Mouse (Mus musculus): ENCODE results near the gene Slc29a4. TPM values are rescaled to one million over a fixed set of nuclear protein-coding genes. Genes with fewer than 3 reads are reported as not detected.

Slc29a4 gene
- total and polyA plus RNA-seq, 2 experiments from 2014 or later, result 76.4 to 104 TPM

GRCm38 (mm10) chr5:142702511-142703138 lies 10.3 kb downstream of the Slc29a4 start:
- Histone ChIP-seq H3K27me3 (ENCODE audit: insufficient read depth, low read length) (no peaks in the 10 kb centered on the region), H3K4me2 (ENCODE audit: low read depth) (peak overlapping the region; percentile 92), H3K36me3 (ENCODE audit: insufficient read depth) (peaks cover 15% of the 10 kb centered on the region), H3K9me3 (ENCODE audit: low read length) (no peaks in the 10 kb centered on the region), H3K4me1 (ENCODE audit: insufficient read depth) (peaks cover 14% of the 10 kb centered on the region; the same call in 1 of the 2 replicates), H3K27ac (ENCODE audit: low read depth, low read length) (peak overlapping the region; percentile 54), H3K4me3 (ENCODE audit: low read depth, low read length) (peak overlapping the region; percentile 95), H3K9ac (peak overlapping the region; percentile 93)
- no peak for TF ChIP-seq CTCF (IDR thresholded peaks at IDR 0.05; ENCODE audit: low read depth)
- ATAC-seq (0 out of 2 replicates have a peak, but pooled peaks have one; percentile 13), DNase-seq (no peak)
- WGBS, result 26% methylated on average over 15 of the region's 18 CpGs

GRCm38 (mm10) chr5:142703569-142703968 lies 11.3 kb downstream of the Slc29a4 start:
- peaks cover 25% of the 10 kb centered on the region for H3K36me3 ChIP-seq (ENCODE audit: insufficient read depth)
- H3K4me1 ChIP-seq (ENCODE audit: insufficient read depth), result peaks cover 14% of the 10 kb centered on the region; the same call in 1 of the 2 replicates
- 38% methylated on average over 10 of the region's 10 CpGs for WGBS
- TF ChIP-seq CTCF (IDR thresholded peaks at IDR 0.05; ENCODE audit: low read depth), result no peak
- H3K27me3 ChIP-seq (ENCODE audit: insufficient read depth, low read length), result no peaks in the 10 kb centered on the region
- H3K4me2 ChIP-seq (ENCODE audit: low read depth), result peak overlapping the region; percentile 92
- ATAC-seq (peak; percentile 10; the same call in 1 of the 2 replicates), DNase-seq (peak; percentile 60)
- peak overlapping the region; percentile 93 for H3K9ac ChIP-seq
- no peaks in the 10 kb centered on the region for H3K9me3 ChIP-seq (ENCODE audit: low read length)
- H3K4me3 ChIP-seq (ENCODE audit: low read depth, low read length), result peak overlapping the region; percentile 95
- H3K27ac ChIP-seq (ENCODE audit: low read depth, low read length), result no peak overlapping the region

- Histone ChIP-seq H3K4me3 (ENCODE audit: low read depth, low read length) (no peak overlapping the region), H3K27ac (ENCODE audit: low read depth, low read length) (no peak overlapping the region), H3K36me3 (ENCODE audit: insufficient read depth) (peaks cover 57% of the 10 kb centered on the region), H3K27me3 (ENCODE audit: insufficient read depth, low read length) (no peaks in the 10 kb centered on the region), H3K9me3 (ENCODE audit: low read length) (no peaks in the 10 kb centered on the region), H3K4me2 (ENCODE audit: low read depth) (no peak overlapping the region), H3K9ac (no peak overlapping the region), H3K4me1 (ENCODE audit: insufficient read depth) (peaks cover 13% of the 10 kb centered on the region; the same call in 1 of the 2 replicates)
- 91% methylated on average over 5 of the region's 5 CpGs for WGBS
- ATAC-seq (no peak), DNase-seq (no peak)
- TF ChIP-seq CTCF (IDR thresholded peaks at IDR 0.05; ENCODE audit: low read depth), result no peak
These were observed 15.4 kb downstream of the Slc29a4 start for GRCm38 (mm10) chr5:142707709-142708108.

- no peak overlapping the region for H3K4me2 ChIP-seq (ENCODE audit: low read depth)
- no peak overlapping the region for H3K4me3 ChIP-seq (ENCODE audit: low read depth, low read length)
- no peak for DNase-seq
- H3K27me3 ChIP-seq (ENCODE audit: insufficient read depth, low read length), result no peaks in the 10 kb centered on the region
- 79% methylated on average over 7 of the region's 7 CpGs for WGBS
- H3K9ac ChIP-seq, result no peak overlapping the region
- no peak for TF ChIP-seq CTCF (IDR thresholded peaks at IDR 0.05; ENCODE audit: low read depth)
- ATAC-seq, result no peak
- no peaks in the 10 kb centered on the region for H3K4me1 ChIP-seq (ENCODE audit: insufficient read depth)
- no peaks in the 10 kb centered on the region for H3K9me3 ChIP-seq (ENCODE audit: low read length)
- H3K27ac ChIP-seq (ENCODE audit: low read depth, low read length), result no peak overlapping the region
- H3K36me3 ChIP-seq (ENCODE audit: insufficient read depth), result peaks cover 69% of the 10 kb centered on the region
These were observed 17.1 kb downstream of the Slc29a4 start for GRCm38 (mm10) chr5:142709436-142709835.

- peak; percentile 55 for TF ChIP-seq CTCF (IDR thresholded peaks at IDR 0.05; ENCODE audit: low read depth)
- Histone ChIP-seq H3K36me3 (ENCODE audit: insufficient read depth) (peaks cover 63% of the 10 kb centered on the region), H3K27me3 (ENCODE audit: insufficient read depth, low read length) (no peaks in the 10 kb centered on the region), H3K9me3 (ENCODE audit: low read length) (no peaks in the 10 kb centered on the region), H3K4me1 (ENCODE audit: insufficient read depth) (no peaks in the 10 kb centered on the region), H3K9ac (no peak overlapping the region), H3K4me2 (ENCODE audit: low read depth) (no peak overlapping the region), H3K27ac (ENCODE audit: low read depth, low read length) (no peak overlapping the region), H3K4me3 (ENCODE audit: low read depth, low read length) (no peak overlapping the region)
- ATAC-seq (peak; percentile 32; the same call in 1 of the 2 replicates), DNase-seq (no peak)
- 88% methylated on average over 5 of the region's 5 CpGs for WGBS
These were observed 20.1 kb downstream of the Slc29a4 start for GRCm38 (mm10) chr5:142712373-142712772.

- H3K9me3 ChIP-seq (ENCODE audit: low read length), result no peaks in the 10 kb centered on the region
- no peak for ATAC-seq
These were observed 21.7 kb downstream of the Slc29a4 start for GRCm38 (mm10) chr5:142713966-142714365.

GRCm38 (mm10) chr5:142715059-142715458 lies 22.7 kb downstream of the Slc29a4 start:
- no peaks in the 10 kb centered on the region for H3K9me3 ChIP-seq (ENCODE audit: low read length)
- H3K4me3 ChIP-seq (ENCODE audit: low read depth, low read length), result no peak overlapping the region
- H3K27ac ChIP-seq (ENCODE audit: low read depth, low read length), result no peak overlapping the region
- H3K27me3 ChIP-seq (ENCODE audit: insufficient read depth, low read length), result no peaks in the 10 kb centered on the region
- no peak for DNase-seq
- no peak overlapping the region for H3K4me2 ChIP-seq (ENCODE audit: low read depth)
- TF ChIP-seq CTCF (IDR thresholded peaks at IDR 0.05; ENCODE audit: low read depth), result no peak
- H3K4me1 ChIP-seq (ENCODE audit: insufficient read depth), result no peaks in the 10 kb centered on the region
- H3K9ac ChIP-seq, result no peak overlapping the region
- 88% methylated on average over 9 of the region's 9 CpGs for WGBS
- H3K36me3 ChIP-seq (ENCODE audit: insufficient read depth), result peaks cover 66% of the 10 kb centered on the region
- no peak for ATAC-seq

More at GRCm38 (mm10) chr5:142713966-142714365, 21.7 kb downstream of the Slc29a4 start:
- Histone ChIP-seq H3K4me1 (ENCODE audit: insufficient read depth) (no peaks in the 10 kb centered on the region), H3K4me3 (ENCODE audit: low read depth, low read length) (no peak overlapping the region), H3K4me2 (ENCODE audit: low read depth) (no peak overlapping the region), H3K36me3 (ENCODE audit: insufficient read depth) (peaks cover 65% of the 10 kb centered on the region), H3K27me3 (ENCODE audit: insufficient read depth, low read length) (no peaks in the 10 kb centered on the region), H3K9ac (no peak overlapping the region), H3K27ac (ENCODE audit: low read depth, low read length) (no peak overlapping the region)
- WGBS, result 93% methylated on average over 10 of the region's 10 CpGs
- TF ChIP-seq CTCF (IDR thresholded peaks at IDR 0.05; ENCODE audit: low read depth), result no peak
- no peak for DNase-seq

Measured in forebrain, postnatal 0 days (tissue).